Comparison of ENCODE assay signal across 8 mouse cellular contexts in genomic region chr15:96697901-96698657, GRCm38 (mm10). TPM values are rescaled to one million over a fixed set of nuclear protein-coding genes. Genes with fewer than 3 reads are reported as not detected.
A peak's percentile ranks its signal among the peaks of the same experiment; 100 is the strongest.
DNase-seq lines count a peak whose midpoint lies in the region; ATAC-seq and TF ChIP-seq lines count a peak whose summit lies in the region.

No protein-coding gene starts in this region.

- no peak for TF ChIP-seq EP300 in lung, postnatal 0 days (IDR thresholded peaks at IDR 0.05)

- peak overlapping the region; percentile 59 for H3K4me2 ChIP-seq in hindbrain, embryonic 11.5 days (replicated peaks; ENCODE audit: low read depth, low read length)
- H3K4me2 ChIP-seq in lung, postnatal 0 days (replicated peaks; ENCODE audit: low read depth, low read length) = peak overlapping the region; percentile 82

- peak; percentile 12 for ATAC-seq in cerebellum, adult (ENCODE audit: insufficient number of reproducible peaks, low FRiP score, low TSS enrichment)
- ATAC-seq in hindbrain, embryonic 11.5 days (ENCODE audit: low FRiP score) = peak; percentile 33
- ATAC-seq in lung, postnatal 0 days = no peak

- H3K9me3 ChIP-seq in hindbrain, embryonic 11.5 days (ENCODE audit: control insufficient read depth, low read length) = no peaks in the 10 kb centered on the region
- no peaks in the 10 kb centered on the region for H3K9me3 ChIP-seq in lung, postnatal 0 days (ENCODE audit: low read length)

- no peak for DNase-seq in cerebellum, postnatal 4 days (ENCODE audit: low spot score in 2 of 2)
- DNase-seq in thymus, adult 2 months = peak; percentile 39
- DNase-seq in thymus, adult 18-20 months = no peak
- no peak for DNase-seq in hindbrain, embryonic 11.5 days (ENCODE audit: low spot score)
- DNase-seq in lung, postnatal 0 days (ENCODE audit: low spot score) = peak; percentile 28
- no peak for DNase-seq in frontal cortex, adult 2 months (ENCODE audit: extremely low spot score in 1 of 2, low spot score in 1 of 2)
- no peak for DNase-seq in adrenal gland, postnatal 10 days

- no peak for TF ChIP-seq CTCF in thymus, adult 2 months (IDR thresholded peaks at IDR 0.05; ENCODE audit: borderline replicate concordance, control insufficient read depth, extremely low read depth, insufficient read depth, low read length, poor library complexity)
- TF ChIP-seq CTCF in lung, postnatal 0 days (IDR thresholded peaks at IDR 0.05) = no peak

- H3K27me3 ChIP-seq in thymus, adult 2 months (ENCODE audit: control insufficient read depth, insufficient read depth, low read length) = no peaks in the 10 kb centered on the region
- H3K27me3 ChIP-seq in hindbrain, embryonic 11.5 days (ENCODE audit: control insufficient read depth, insufficient read depth, low read length) = no peaks in the 10 kb centered on the region
- no peaks in the 10 kb centered on the region for H3K27me3 ChIP-seq in lung, postnatal 0 days (replicated peaks; ENCODE audit: insufficient read depth, low read length)

- peak overlapping the region; percentile 88 for H3K4me3 ChIP-seq in thymus, adult 2 months (ENCODE audit: control insufficient read depth, insufficient read depth, low read length)
- H3K4me3 ChIP-seq in hindbrain, embryonic 11.5 days (ENCODE audit: low read depth, low read length) = peak overlapping the region; percentile 83
- peak overlapping the region; percentile 94 for H3K4me3 ChIP-seq in lung, postnatal 0 days (ENCODE audit: low read depth, low read length)

- H3K36me3 ChIP-seq in thymus, adult 2 months (ENCODE audit: control insufficient read depth, insufficient read depth, low read length) = peaks cover 54% of the 10 kb centered on the region
- peaks cover 19% of the 10 kb centered on the region for H3K36me3 ChIP-seq in hindbrain, embryonic 11.5 days (ENCODE audit: control insufficient read depth, insufficient read depth, low read length)
- H3K36me3 ChIP-seq in lung, postnatal 0 days (ENCODE audit: insufficient read depth, low read length) = peaks cover 25% of the 10 kb centered on the region

- peak overlapping the region; percentile 59; the same call in 1 of the 2 replicates for H3K27ac ChIP-seq in thymus, adult 2 months (ENCODE audit: control insufficient read depth, insufficient read depth, low read length)
- H3K27ac ChIP-seq in hindbrain, embryonic 11.5 days (ENCODE audit: low read depth, low read length) = peak overlapping the region; percentile 98
- peak overlapping the region; percentile 98 for H3K27ac ChIP-seq in lung, postnatal 0 days (ENCODE audit: low read length)

- H3K4me1 ChIP-seq in thymus, adult 2 months (replicated peaks; ENCODE audit: control insufficient read depth, insufficient read depth, low read length) = peaks cover 16% of the 10 kb centered on the region
- peaks cover 6% of the 10 kb centered on the region; the same call in 1 of the 2 replicates for H3K4me1 ChIP-seq in hindbrain, embryonic 11.5 days (replicated peaks; ENCODE audit: control insufficient read depth, insufficient read depth, low read length)
- peaks cover 12% of the 10 kb centered on the region; the same call in 1 of the 2 replicates for H3K4me1 ChIP-seq in lung, postnatal 0 days (ENCODE audit: insufficient read depth, low read depth, low read length)

- 5% methylated on average over 19 of the region's 19 CpGs for WGBS in thymus, adult 2 months
- WGBS in hindbrain, embryonic 11.5 days = 25% methylated on average over 19 of the region's 19 CpGs
- 4% methylated on average over 19 of the region's 19 CpGs for WGBS in lung, postnatal 0 days

- no peak for TF ChIP-seq POLR2A in thymus, adult 2 months (IDR thresholded peaks at IDR 0.05; ENCODE audit: control insufficient read depth, extremely low read depth, insufficient read depth, low read length, poor library complexity)

- H3K9ac ChIP-seq in hindbrain, embryonic 11.5 days (ENCODE audit: low read depth, low read length) = peak overlapping the region; percentile 97
- peak overlapping the region; percentile 98 for H3K9ac ChIP-seq in lung, postnatal 0 days (replicated peaks; ENCODE audit: low read depth)

RNA-seq across cellular contexts. Expression of gene Slc38a2, which starts 1.5 kb away (rescaled TPM):
- polyA plus RNA-seq in thymus, adult 2 months (2012; rRNA removed) = 105 and 110 TPM in 2 replicates
- polyA plus RNA-seq in hindbrain, embryonic 11.5 days (2014; fragmentation: Nextera tagmentation; extraction: Ambion mirVana) = 209 and 224 TPM in 2 replicates
- polyA plus RNA-seq in lung, postnatal 0 days (2015; fragmentation: Nextera tagmentation; extraction: Ambion mirVana) = 66.6 and 75.3 TPM in 2 replicates
- polyA plus RNA-seq in frontal cortex, adult 2 months (2012; rRNA removed) = 64.1 and 71.7 TPM in 2 replicates
- 100 to 1,000 TPM in 1 of 2 experiments, 10 to 100 TPM in 1; 99.1 to 143 TPM for total RNA-seq in adrenal gland, postnatal 10 days (2021)

RNA-seq across cellular contexts. Expression of gene Slc38a1, which starts 55.4 kb away (rescaled TPM):
- polyA plus RNA-seq in thymus, adult 2 months (2012; rRNA removed) = 136 and 170 TPM in 2 replicates
- 133 and 149 TPM in 2 replicates for polyA plus RNA-seq in hindbrain, embryonic 11.5 days (2014; fragmentation: Nextera tagmentation; extraction: Ambion mirVana)
- 13.5 and 14.5 TPM in 2 replicates for polyA plus RNA-seq in lung, postnatal 0 days (2015; fragmentation: Nextera tagmentation; extraction: Ambion mirVana)
- 73.9 and 81.2 TPM in 2 replicates for polyA plus RNA-seq in frontal cortex, adult 2 months (2012; rRNA removed)
- 10 to 100 TPM; 31.9 to 40.4 TPM for total RNA-seq in adrenal gland, postnatal 10 days (2021)

Comparison
In these comparisons a context has a peak if more than half of its experiments do, and no peak if none do; other contexts are left out.
1. DNase-seq: peak in thymus, adult 2 months (single experiment) and lung, postnatal 0 days (single experiment); none in cerebellum, postnatal 4 days (0 of 2), thymus, adult 18-20 months (0 of 2), hindbrain, embryonic 11.5 days (single experiment), frontal cortex, adult 2 months (0 of 2) and adrenal gland, postnatal 10 days (single experiment).
2. Peak in every context shown above with its lines, with median percentiles within 50 percentile points of each other: H3K27ac ChIP-seq and H3K4me3 ChIP-seq.